Mouse (Mus musculus) forebrain, embryonic 14.5 days (tissue): ENCODE results near the gene Eif2b4. TPM values are rescaled to one million over a fixed set of nuclear protein-coding genes. Genes with fewer than 3 reads are reported as not detected.

ENCODE experiments used
- ATAC-seq: fragments of 200-750 bp; cut with Nextera tagmentation; 2 replicates; pipeline ENCODE4 v1.8.0; 2017; ENCODE audit warnings: mild to moderate bottlenecking, moderate library complexity
- DNase-seq: peaks from one replicate; pipeline ENCODE4 v3.0.0-alpha.2; 2015; ENCODE audit warnings: low spot score
- H3K27ac ChIP-seq: fragments of 300-500 bp; sonication (generic); 2 replicates; pipeline ENCODE4 v1.5.1; 2014; ENCODE audit warnings: low read depth, mild to moderate bottlenecking, control low read depth, low read length, moderate library complexity
- H3K27me3 ChIP-seq: fragments of 300-500 bp; sonication (generic); replicated peaks from 2 replicates; pipeline ENCODE4 v1.6.1; 2014; ENCODE audit warnings: low read length, control low read depth, mixed read lengths; ENCODE audit not compliant: control insufficient read depth, insufficient read depth
- H3K36me3 ChIP-seq: fragments of 300-500 bp; sonication (generic); 2 replicates; pipeline ENCODE4 v1.6.1; 2014; ENCODE audit warnings: low read length, control low read depth; ENCODE audit not compliant: control insufficient read depth, insufficient read depth
- H3K4me1 ChIP-seq: fragments of 300-500 bp; sonication (generic); 2 replicates; pipeline ENCODE4 v1.6.1; 2014; ENCODE audit warnings: antibody characterized with exemption, low read length, control low read depth; ENCODE audit not compliant: control insufficient read depth, insufficient read depth
- H3K4me2 ChIP-seq: fragments of 300-500 bp; sonication (generic); 2 replicates; pipeline ENCODE4 v1.6.1; 2014; ENCODE audit warnings: mild to moderate bottlenecking, control low read depth, low read length
- H3K4me3 ChIP-seq: fragments of 300-500 bp; sonication (generic); 2 replicates; pipeline ENCODE4 v1.5.1; 2014; ENCODE audit warnings: low read depth, low read length, control low read depth
- H3K9ac ChIP-seq: fragments of 300-500 bp; sonication (generic); 2 replicates; pipeline ENCODE4 v1.6.1; 2014; ENCODE audit warnings: mild to moderate bottlenecking, low read length, control low read depth, moderate library complexity
- H3K9me3 ChIP-seq: fragments of 300-500 bp; sonication (generic); replicated peaks from 2 replicates; pipeline ENCODE4 v1.6.1; 2016; ENCODE audit warnings: low read length, control low read depth, mixed read lengths; ENCODE audit not compliant: control insufficient read depth
- WGBS: fragments of 180-500 bp; shearing (Covaris S2); extraction: QIAGEN DNeasy Blood & Tissue Kit; methylation state at CpG from one replicate; pipeline ENCODE4 v1.1.7; 2014; 5-methylcytosine and 5-hydroxymethylcytosine counted together
- polyA plus RNA-seq: library from polyadenylated mRNA; unstranded; fragments of >200 nt; fragmentation: Nextera tagmentation; extraction: Ambion mirVana; gene quantifications from 2 replicates; pipeline ENCODE4 v1.2.1, GENCODE M21; 2014

Gene Eif2b4
- polyA plus RNA-seq, 1 experiment from 2014 or later = 84.5 TPM

DNA sequence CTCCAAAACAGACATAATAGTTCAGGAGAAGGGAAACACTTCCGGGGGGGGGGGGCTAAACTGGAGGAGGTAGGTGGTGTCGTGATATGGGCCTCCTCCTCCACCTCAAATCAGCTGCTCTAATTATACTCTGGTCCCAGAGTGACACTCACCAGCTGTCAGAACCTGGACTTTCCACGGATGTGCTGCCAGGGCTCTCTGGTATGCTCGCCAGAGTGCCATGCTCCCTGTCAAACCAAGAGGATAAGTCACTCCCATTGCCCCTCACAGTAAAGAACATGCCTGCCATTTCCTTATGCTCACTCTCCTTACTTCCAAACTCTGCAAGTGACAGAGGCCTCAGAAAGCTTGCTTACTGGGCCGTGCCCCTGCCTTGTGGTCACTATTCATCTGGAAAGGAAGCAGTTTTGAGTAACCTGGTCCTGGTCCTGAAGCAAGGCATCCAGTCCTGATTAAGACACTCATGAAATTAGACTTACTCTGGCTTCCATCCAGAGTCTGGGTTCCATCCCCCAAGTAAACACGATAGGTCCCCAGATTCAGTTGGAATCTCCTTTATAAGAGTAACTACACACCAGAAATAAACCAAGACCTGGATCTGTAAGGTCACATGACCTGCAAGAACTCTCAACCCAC, 39.6 kb downstream of the Eif2b4 start:
- Histone ChIP-seq H3K36me3 (peaks cover 30% of the 10 kb centered on the region), H3K4me2 (peak overlapping the region; percentile 76), H3K4me3 (peak overlapping the region; percentile 44), H3K9me3 (no peaks in the 10 kb centered on the region), H3K9ac (peak overlapping the region; percentile 58), H3K27ac (no peak overlapping the region), H3K4me1 (peaks cover 6% of the 10 kb centered on the region), H3K27me3 (no peaks in the 10 kb centered on the region)
- DNase-seq (no peak), ATAC-seq (peak; percentile 27; the same call in 1 of the 2 replicates)
- 45% methylated on average over 6 of the region's 6 CpGs for WGBS

DNA sequence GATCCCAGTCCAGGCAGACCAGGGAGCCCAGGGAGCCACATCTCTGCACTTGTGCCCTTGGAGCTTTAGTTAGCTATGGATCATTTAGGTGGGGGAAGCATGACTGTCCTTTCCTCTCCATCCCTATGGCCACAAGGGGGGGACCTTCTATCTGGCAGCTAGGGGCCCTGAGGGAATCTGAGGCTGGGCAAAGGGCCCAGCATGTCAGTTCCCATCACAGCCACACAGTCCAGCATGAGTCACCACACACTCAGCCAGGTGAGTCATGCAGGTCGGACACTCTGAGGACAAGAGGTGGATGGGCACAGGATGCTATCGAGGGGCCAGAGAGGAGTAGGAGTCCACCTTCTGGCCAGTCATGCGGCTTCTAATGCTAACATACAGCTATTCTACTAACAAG, 41.5 kb downstream of the Eif2b4 start:
- Histone ChIP-seq H3K4me2 (no peak overlapping the region), H3K36me3 (peaks cover 15% of the 10 kb centered on the region), H3K27ac (no peak overlapping the region), H3K9me3 (no peaks in the 10 kb centered on the region), H3K9ac (no peak overlapping the region), H3K27me3 (no peaks in the 10 kb centered on the region), H3K4me1 (peaks cover 6% of the 10 kb centered on the region), H3K4me3 (no peak overlapping the region)
- whole genome bisulfite sequencing = 92% methylated on average over 3 of the region's 3 CpGs
- ATAC-seq = no peak
- no peak for DNase-seq

DNA sequence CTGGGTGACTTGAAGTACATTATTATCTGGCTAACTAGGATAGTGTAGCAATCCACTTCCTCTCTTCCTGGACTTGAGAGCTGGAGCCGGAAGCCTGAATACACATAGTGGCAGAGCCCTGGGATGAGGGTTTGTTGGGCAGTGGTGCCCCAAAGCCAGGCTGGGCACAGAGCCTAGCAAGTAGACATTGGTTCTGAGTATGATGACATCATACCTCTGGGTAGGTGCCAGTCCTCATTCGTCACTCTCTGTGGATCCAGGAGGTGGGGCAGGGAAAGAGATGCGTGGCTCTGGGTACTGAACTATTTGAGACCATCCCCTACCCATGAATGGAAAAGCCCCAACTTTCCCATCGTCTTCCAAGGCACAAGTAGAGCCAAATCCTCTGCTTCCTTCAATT, 43.4 kb downstream of the Eif2b4 start:
- Histone ChIP-seq H3K36me3 (peaks cover 8% of the 10 kb centered on the region), H3K27me3 (no peaks in the 10 kb centered on the region), H3K4me2 (no peak overlapping the region), H3K9ac (no peak overlapping the region), H3K4me1 (peaks cover 6% of the 10 kb centered on the region), H3K27ac (no peak overlapping the region), H3K4me3 (no peak overlapping the region), H3K9me3 (no peaks in the 10 kb centered on the region)
- 70% methylated on average over 4 of the region's 4 CpGs for WGBS
- no peak for DNase-seq
- ATAC-seq = no peak

GRCm38 (mm10) chr5:31138968-31139425, 54.2 kb downstream of the Eif2b4 start:
- ATAC-seq (no peak), DNase-seq (no peak)
- H3K9me3 ChIP-seq = no peaks in the 10 kb centered on the region
- no peak overlapping the region for H3K4me2 ChIP-seq
- peaks cover 49% of the 10 kb centered on the region for H3K27me3 ChIP-seq
- no peaks in the 10 kb centered on the region for H3K4me1 ChIP-seq
- H3K9ac ChIP-seq = no peak overlapping the region
- H3K27ac ChIP-seq = no peak overlapping the region
- 9% methylated on average over 9 of the region's 9 CpGs for WGBS
- H3K4me3 ChIP-seq = no peak overlapping the region
- peaks cover 9% of the 10 kb centered on the region for H3K36me3 ChIP-seq

DNA sequence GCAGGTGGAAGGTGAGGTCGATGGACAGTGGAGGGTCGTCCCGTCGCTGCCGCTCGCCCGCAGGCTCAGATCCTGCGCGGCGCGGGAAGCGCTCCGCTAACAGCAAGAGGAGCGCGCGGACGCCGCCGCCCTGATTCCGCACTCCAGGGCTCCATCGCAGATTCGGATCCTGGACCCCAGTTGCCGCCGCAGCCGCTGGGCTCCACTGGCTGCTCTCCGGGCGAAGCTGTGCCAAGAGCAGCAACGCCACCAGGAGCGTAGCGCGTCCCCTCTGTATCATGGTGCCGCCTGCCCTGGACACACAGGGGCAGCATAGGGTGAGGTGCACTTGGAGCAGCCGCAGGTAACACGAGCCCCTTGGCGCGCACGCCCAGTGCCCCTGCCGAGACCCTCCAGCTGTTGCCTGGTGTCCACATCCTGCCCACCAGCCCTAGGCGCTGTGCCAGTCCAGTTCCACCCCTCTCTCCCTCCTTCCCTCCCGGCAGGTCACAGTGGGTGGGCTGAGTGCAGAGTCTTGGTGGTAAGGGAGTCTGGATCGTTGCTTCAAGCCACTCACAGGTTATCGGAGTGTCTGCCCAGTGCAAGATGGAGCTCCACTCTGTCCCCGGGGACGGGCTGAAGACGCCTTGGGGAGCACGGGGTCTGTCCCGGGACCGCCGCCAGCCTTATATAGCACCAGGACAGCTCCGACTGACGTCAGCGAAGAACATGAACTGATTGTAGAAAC, 54.8 kb downstream of the Eif2b4 start, which contains the start of gene Ucn:
Gene Ucn, minus strand, starts transcription at position 589 of the 727 bp plus-strand sequence.
- H3K27me3 ChIP-seq = peaks cover 49% of the 10 kb centered on the region
- H3K27ac ChIP-seq = no peak within 1 kb of the TSS
- DNase-seq = peak; percentile 11
- no peaks in the 10 kb centered on the region for H3K4me1 ChIP-seq
- peak within 1 kb of the TSS; percentile 15 for H3K4me3 ChIP-seq
- 1% methylated on average over 51 of the region's 52 CpGs for WGBS
- peak within 1 kb of the TSS; percentile 39 for H3K4me2 ChIP-seq
- ATAC-seq = no peak
- H3K9ac ChIP-seq = no peak within 1 kb of the TSS; the same call in 1 of the 2 replicates
- H3K9me3 ChIP-seq = no peaks in the 10 kb centered on the region
- peaks cover 7% of the 10 kb centered on the region for H3K36me3 ChIP-seq

- Histone ChIP-seq H3K27ac (no peak overlapping the region), H3K4me1 (no peaks in the 10 kb centered on the region), H3K4me3 (peak overlapping the region; percentile 15; the same call in 1 of the 2 replicates), H3K9ac (no peak overlapping the region), H3K36me3 (peaks cover 7% of the 10 kb centered on the region), H3K27me3 (peaks cover 49% of the 10 kb centered on the region), H3K4me2 (peak overlapping the region; percentile 39), H3K9me3 (no peaks in the 10 kb centered on the region)
- ATAC-seq = no peak
- 1% methylated on average over 13 of the region's 13 CpGs for WGBS
- no peak for DNase-seq
Observed at GRCm38 (mm10) chr5:31137658-31138057, 55.6 kb downstream of the Eif2b4 start.

Other genes starting within 250 kb of the Eif2b4 start
- 21.4 and 26.2 TPM in 2 replicates for gene Cgref1, start 247.8 kb downstream of the Eif2b4 start, polyA plus RNA-seq
- 79.3 and 92.0 TPM in 2 replicates for gene Preb, start 233.1 kb downstream of the Eif2b4 start, polyA plus RNA-seq
- gene Tcf23, start 224.8 kb downstream of the Eif2b4 start, polyA plus RNA-seq = not detected in 2 replicates
- 167 and 200 TPM in 2 replicates for gene Atraid, start 145.1 kb downstream of the Eif2b4 start, polyA plus RNA-seq
- 12.1 and 13.7 TPM in 2 replicates for gene Slc5a6, start 144.5 kb downstream of the Eif2b4 start, polyA plus RNA-seq
- 16.5 and 19.4 TPM in 2 replicates for gene Cad, start 138.7 kb downstream of the Eif2b4 start, polyA plus RNA-seq
- gene Dnajc5g, start 87.1 kb downstream of the Eif2b4 start, polyA plus RNA-seq = not detected in 2 replicates
- gene Slc30a3, start 85.2 kb downstream of the Eif2b4 start, polyA plus RNA-seq = 2.0 TPM in 2 replicates
- not detected in 2 replicates for gene Trim54, start 76.7 kb downstream of the Eif2b4 start, polyA plus RNA-seq
- gene Ucn, start 54.6 kb downstream of the Eif2b4 start, polyA plus RNA-seq = not detected in 2 replicates
- 36.6 and 37.4 TPM in 2 replicates for gene Mpv17, start 39.2 kb downstream of the Eif2b4 start, polyA plus RNA-seq
- 1.1 and 2.0 TPM in 2 replicates for gene Gm29609, start 13.5 kb downstream of the Eif2b4 start, polyA plus RNA-seq
- gene Gtf3c2, start 13.3 kb downstream of the Eif2b4 start, polyA plus RNA-seq = 45.7 and 47.5 TPM in 2 replicates
- 135 and 142 TPM in 2 replicates for gene Snx17, start 203 bp downstream of the Eif2b4 start, polyA plus RNA-seq
- gene Zfp513, start 8.9 kb upstream of the Eif2b4 start, polyA plus RNA-seq = 7.2 and 8.7 TPM in 2 replicates
- 133 and 143 TPM in 2 replicates for gene Ppm1g, start 27.3 kb upstream of the Eif2b4 start, polyA plus RNA-seq
- gene Nrbp1, start 47.4 kb upstream of the Eif2b4 start, polyA plus RNA-seq = 160 and 167 TPM in 2 replicates
- gene Gm9970, start 47.8 kb upstream of the Eif2b4 start, polyA plus RNA-seq = 0.47 and 1.2 TPM in 2 replicates
- gene Krtcap3, start 58.3 kb upstream of the Eif2b4 start, polyA plus RNA-seq = 2.0 and 2.8 TPM in 2 replicates
- gene Ift172, start 97.7 kb upstream of the Eif2b4 start, polyA plus RNA-seq = 24.0 and 29.7 TPM in 2 replicates
- 68.0 and 72.6 TPM in 2 replicates for gene Fndc4, start 102.7 kb upstream of the Eif2b4 start, polyA plus RNA-seq
- not detected in 2 replicates for gene Gckr, start 104.0 kb upstream of the Eif2b4 start, polyA plus RNA-seq